Mouse (Mus musculus) spleen, adult 18-20 months (tissue): ENCODE measurements around the gene Cbll1.

Source experiments
- DNase-seq, 2 experiments: peaks; one replicate each; pipeline ENCODE4 v3.0.0; 2022; ENCODE audit warnings: mixed read lengths in 2 of 2

The Cbll1 gene

GRCm38 (mm10) chr12:31499314-31500131 lies at the start of gene Cbll1:
TSS of gene Cbll1 (minus strand) at chr12:31499616.
- DNase-seq: peak; percentile 90 to 96

GRCm38 (mm10) chr12:31546061-31546460 lies 46.6 kb upstream of the Cbll1 start:
- no peak for DNase-seq

- no peak for DNase-seq
These were observed 45.8 kb upstream of the Cbll1 start for GRCm38 (mm10) chr12:31545219-31545618.

- DNase-seq: no peak
These were observed 42.1 kb upstream of the Cbll1 start for GRCm38 (mm10) chr12:31541541-31541940.

- DNase-seq: no peak
These were observed 40.4 kb upstream of the Cbll1 start for GRCm38 (mm10) chr12:31539783-31540182.

GRCm38 (mm10) chr12:31537515-31538230 lies 38.3 kb upstream of the Cbll1 start:
- DNase-seq: no peak

- DNase-seq: no peak
These were observed 34.8 kb upstream of the Cbll1 start for GRCm38 (mm10) chr12:31534060-31534843.

GRCm38 (mm10) chr12:31533218-31533908 lies 33.9 kb upstream of the Cbll1 start:
- DNase-seq: no peak

- no peak for DNase-seq
These were observed 32.6 kb upstream of the Cbll1 start for GRCm38 (mm10) chr12:31532054-31532453.

GRCm38 (mm10) chr12:31527407-31527806 lies 28.0 kb upstream of the Cbll1 start:
- no peak for DNase-seq

- no peak for DNase-seq
These were observed 22.0 kb upstream of the Cbll1 start for GRCm38 (mm10) chr12:31521371-31521770.

- no peak for DNase-seq
These were observed 20.7 kb upstream of the Cbll1 start for GRCm38 (mm10) chr12:31520119-31520518.

GRCm38 (mm10) chr12:31513724-31514503 lies 14.5 kb upstream of the Cbll1 start:
- no peak for DNase-seq

- DNase-seq: no peak
These were observed 13.4 kb upstream of the Cbll1 start for GRCm38 (mm10) chr12:31512634-31513411.

GRCm38 (mm10) chr12:31511218-31511617 lies 11.8 kb upstream of the Cbll1 start:
- no peak for DNase-seq

- DNase-seq: no peak
These were observed 9.1 kb upstream of the Cbll1 start for GRCm38 (mm10) chr12:31508496-31508895.

GRCm38 (mm10) chr12:31507718-31508364 lies 8.4 kb upstream of the Cbll1 start:
- no peak for DNase-seq

GRCm38 (mm10) chr12:31503211-31503610 lies 3.8 kb upstream of the Cbll1 start:
- no peak for DNase-seq

GRCm38 (mm10) chr12:31501266-31501665 lies 1.9 kb upstream of the Cbll1 start:
- DNase-seq: no peak

GRCm38 (mm10) chr12:31500196-31500595 lies 780 bp upstream of the Cbll1 start:
- DNase-seq: no peak

GRCm38 (mm10) chr12:31498936-31499313 lies 491 bp downstream of the Cbll1 start:
- DNase-seq: no peak
